Mouse (Mus musculus): Measurements from ENCODE around the gene Alg14. TPM values are rescaled to one million over a fixed set of nuclear protein-coding genes. Genes with fewer than 3 reads are reported as not detected.

The Alg14 gene
- total RNA-seq, 2 experiments from 2014 or later, result 11.0 to 12.1 TPM

DNA sequence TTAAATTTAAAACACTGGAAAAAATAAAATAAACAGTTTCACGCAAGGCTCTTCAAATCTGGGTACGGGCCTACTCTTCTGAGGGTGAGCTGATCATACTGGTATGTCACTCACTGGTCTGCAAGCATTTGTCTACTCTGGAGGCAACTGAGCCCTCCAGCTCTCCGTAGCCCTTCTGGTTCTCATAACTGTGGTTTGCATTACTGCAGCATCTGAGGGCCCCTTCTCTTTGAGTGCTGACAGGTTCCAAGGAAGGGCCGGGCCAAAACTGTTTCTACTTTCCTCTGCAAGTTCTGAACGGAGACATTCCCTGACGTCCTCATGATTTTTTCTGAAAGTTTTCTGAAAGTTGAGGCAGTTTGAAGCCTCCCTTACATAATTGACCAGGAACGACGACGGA is 115.8 kb downstream of the Alg14 start:
- DNase-seq, result no peak

GRCm38 (mm10) chr3:121408386-121408785 is 116.8 kb downstream of the Alg14 start:
- no peak for DNase-seq

- no peak for DNase-seq
These were observed 119.9 kb downstream of the Alg14 start for GRCm38 (mm10) chr3:121411450-121411849.

Other genes starting within 250 kb of the Alg14 start
- 1 to 10 TPM; 3.6 to 4.7 TPM for gene Rwdd3, start 120.1 kb upstream of the Alg14 start, total RNA-seq (2021)
- 1 to 10 TPM; 5.7 to 6.4 TPM for gene Tmem56, start 8.7 kb upstream of the Alg14 start, total RNA-seq (2021)
- gene Cnn3, start 134.7 kb downstream of the Alg14 start, total RNA-seq (2021), result 100 to 1,000 TPM in 1 of 2 experiments, 10 to 100 TPM in 1; 96.7 to 113 TPM
- gene Slc44a3, start 240.6 kb downstream of the Alg14 start, total RNA-seq (2021), result under 1 TPM; 0.18 to 0.33 TPM